Mouse (Mus musculus) limb, embryonic 14.5 days (tissue): Measurements from ENCODE around the gene Cdh22. TPM values are rescaled to one million over a fixed set of nuclear protein-coding genes. Genes with fewer than 3 reads are reported as not detected.

Source experiments
- ATAC-seq: fragments of 200-750 bp; cut with Nextera tagmentation; 2 replicates; pipeline ENCODE4 v1.8.0; 2017; ENCODE audit warnings: low read depth, moderate number of reproducible peaks, moderate TSS enrichment; ENCODE audit not compliant: low FRiP score
- DNase-seq: peaks from one replicate; pipeline ENCODE4 v3.0.0-alpha.2; 2015; ENCODE audit warnings: low spot score
- H3K27ac ChIP-seq: fragments of 300-500 bp; sonication (generic); replicated peaks from 2 replicates; pipeline ENCODE4 v1.5.1; 2014; ENCODE audit warnings: low read depth, mild to moderate bottlenecking, low read length, moderate library complexity, mixed read lengths
- H3K27me3 ChIP-seq: fragments of 300-500 bp; sonication (generic); 2 replicates; pipeline ENCODE4 v1.6.1; 2014; ENCODE audit warnings: low read length, mixed read lengths; ENCODE audit not compliant: control insufficient read depth, insufficient read depth
- H3K36me3 ChIP-seq: fragments of 300-500 bp; sonication (generic); 2 replicates; pipeline ENCODE4 v1.6.1; 2014; ENCODE audit warnings: mild to moderate bottlenecking, low read length, moderate library complexity, mixed read lengths; ENCODE audit not compliant: control insufficient read depth, insufficient read depth
- H3K4me1 ChIP-seq: fragments of 300-500 bp; sonication (generic); 2 replicates; pipeline ENCODE4 v1.6.1; 2014; ENCODE audit warnings: antibody characterized with exemption, low read length, mixed read lengths; ENCODE audit not compliant: control insufficient read depth, insufficient read depth
- H3K4me2 ChIP-seq: fragments of 300-500 bp; sonication (generic); replicated peaks from 2 replicates; pipeline ENCODE4 v1.6.1; 2014; ENCODE audit warnings: low read depth, mild to moderate bottlenecking, low read length, moderate library complexity; ENCODE audit not compliant: severe bottlenecking
- H3K4me3 ChIP-seq: fragments of 300-500 bp; sonication (generic); replicated peaks from 2 replicates; pipeline ENCODE4 v1.5.1; 2014; ENCODE audit warnings: low read length
- H3K9ac ChIP-seq: fragments of 300-500 bp; sonication (generic); 2 replicates; pipeline ENCODE4 v1.6.1; 2014; ENCODE audit warnings: mild to moderate bottlenecking, low read depth, low read length, moderate library complexity; ENCODE audit not compliant: severe bottlenecking
- H3K9me3 ChIP-seq: fragments of 300-500 bp; sonication (generic); 2 replicates; pipeline ENCODE4 v1.6.1; 2016; ENCODE audit warnings: low read length; ENCODE audit not compliant: control insufficient read depth
- POLR2A ChIP-seq: fragments of 200-500 bp; IDR thresholded peaks from 2 replicates; pipeline ENCODE4 v1.8.0; 2012; ENCODE audit warnings: inconsistent platforms, mild to moderate bottlenecking, moderate library complexity, borderline replicate concordance; ENCODE audit not compliant: insufficient read depth, insufficient read length; ENCODE audit errors: extremely low read depth
- WGBS: fragments of 180-500 bp; shearing (Covaris S2); extraction: QIAGEN DNeasy Blood & Tissue Kit; methylation state at CpG from one replicate; pipeline ENCODE4 v1.1.7; 2014; 5-methylcytosine and 5-hydroxymethylcytosine counted together
- polyA plus RNA-seq, 2 experiments: library from polyadenylated mRNA; depleted of rRNA in 1 of 2; stranded (reverse) in 1 of 2; unstranded in 1 of 2; fragments of >200 nt; fragmentation: Nextera tagmentation in 1 of 2; extraction: Ambion mirVana in 1 of 2; gene quantifications; 2 replicates each; pipeline versions ENCODE4 v1.2.1 to v1.2.3; 2012 to 2014

The Cdh22 gene
- polyA plus RNA-seq, 2 experiments: 0.30 to 0.40 TPM

DNA sequence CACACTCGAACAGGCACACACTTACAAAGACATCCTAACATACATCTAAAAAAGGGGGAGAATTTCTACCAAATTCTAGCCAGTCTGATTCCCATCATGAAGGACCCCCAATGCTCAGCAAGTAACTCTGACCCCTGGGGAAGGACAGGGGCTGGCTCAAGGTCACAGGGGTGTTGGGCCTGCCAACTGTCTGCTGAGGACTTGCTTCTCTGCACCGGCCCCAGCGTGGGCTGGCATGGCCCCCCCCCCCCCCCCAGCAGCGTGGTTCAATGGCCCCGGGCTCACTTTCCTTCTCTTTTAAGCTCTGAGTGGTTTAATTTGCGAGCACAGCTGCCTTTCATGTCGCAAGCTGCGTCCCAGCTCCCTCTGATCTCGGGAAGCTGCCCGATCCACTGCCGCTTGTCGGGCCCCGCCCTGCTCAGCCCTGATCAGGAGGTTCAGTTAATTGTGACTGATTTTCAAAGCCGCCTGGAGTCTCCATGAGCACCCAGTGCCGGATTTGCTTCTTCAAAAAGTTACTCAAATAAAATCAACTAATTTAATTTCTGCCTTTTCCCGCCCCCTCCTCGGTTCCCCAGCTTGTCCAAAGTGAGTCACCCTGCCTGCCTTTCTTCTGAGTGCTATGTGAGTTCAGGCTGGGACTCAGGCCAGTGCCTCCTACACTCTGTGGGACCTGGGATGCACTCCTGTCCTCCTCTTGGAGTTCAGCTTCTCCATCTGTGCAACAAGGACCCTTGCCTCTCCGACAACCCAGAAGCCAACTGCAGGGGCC is 67.8 kb downstream of the Cdh22 start:
- Histone ChIP-seq H3K36me3 (no peaks in the 10 kb centered on the region), H3K4me1 (no peaks in the 10 kb centered on the region), H3K9ac (no peak overlapping the region), H3K27ac (no peak overlapping the region), H3K27me3 (peaks cover 23% of the 10 kb centered on the region), H3K4me3 (no peak overlapping the region), H3K9me3 (no peaks in the 10 kb centered on the region), H3K4me2 (no peak overlapping the region)
- ATAC-seq (no peak), DNase-seq (no peak)
- TF ChIP-seq POLR2A: no peak
- WGBS: 5% methylated on average over 17 of the region's 18 CpGs

DNA sequence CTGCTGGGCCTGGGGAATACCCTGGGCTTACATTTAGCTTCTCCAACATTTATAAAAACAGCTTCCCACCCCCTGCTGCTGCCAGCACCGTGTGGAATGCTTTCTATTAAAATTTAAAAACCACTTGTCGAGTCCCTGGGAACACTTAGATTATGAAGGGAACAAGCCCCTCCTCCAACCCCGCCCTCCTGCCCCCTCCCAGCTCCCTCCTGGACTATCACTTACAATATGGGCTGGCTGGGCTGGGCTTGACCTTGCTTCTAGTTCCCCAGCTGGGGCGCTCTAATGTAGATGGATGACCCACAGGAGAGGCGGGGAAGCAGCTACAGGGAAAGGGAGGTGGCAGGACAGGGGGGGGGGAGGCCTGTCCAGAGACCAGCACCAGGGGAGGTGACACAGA is 72.4 kb downstream of the Cdh22 start:
- no peak for TF ChIP-seq POLR2A
- no peak overlapping the region for H3K9ac ChIP-seq
- H3K9me3 ChIP-seq: no peaks in the 10 kb centered on the region
- H3K4me3 ChIP-seq: no peak overlapping the region
- DNase-seq (no peak), ATAC-seq (no peak)
- WGBS: 9% methylated on average over 5 of the region's 5 CpGs
- H3K4me2 ChIP-seq: no peak overlapping the region
- H3K4me1 ChIP-seq: no peaks in the 10 kb centered on the region
- H3K36me3 ChIP-seq: no peaks in the 10 kb centered on the region
- H3K27me3 ChIP-seq: peaks cover 15% of the 10 kb centered on the region; the same call in 1 of the 2 replicates
- no peak overlapping the region for H3K27ac ChIP-seq

DNA sequence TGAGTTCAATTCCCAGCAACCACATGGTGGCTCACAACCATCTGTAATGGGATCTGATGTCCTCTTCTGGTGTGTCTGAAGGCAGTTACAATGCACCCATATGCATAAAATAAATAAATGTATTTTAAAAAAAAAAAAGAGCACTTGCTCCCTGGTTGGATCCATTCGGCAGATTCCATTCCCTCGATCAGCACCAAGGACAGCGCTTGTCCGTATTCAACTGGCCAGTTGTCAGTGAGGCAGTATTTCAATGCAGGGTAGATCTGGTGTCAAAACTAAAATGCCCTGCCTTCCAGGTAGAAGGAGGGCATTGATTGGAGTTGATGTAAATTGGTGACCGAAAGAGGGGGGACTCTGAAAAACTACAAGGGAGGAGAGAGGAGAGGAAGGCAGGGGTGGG is 74.2 kb downstream of the Cdh22 start:
- no peaks in the 10 kb centered on the region for H3K9me3 ChIP-seq
- H3K36me3 ChIP-seq: no peaks in the 10 kb centered on the region
- ATAC-seq (no peak), DNase-seq (peak; percentile 73)
- no peaks in the 10 kb centered on the region for H3K4me1 ChIP-seq
- no peak overlapping the region for H3K4me2 ChIP-seq
- TF ChIP-seq POLR2A: no peak
- 16% methylated on average over 5 of the region's 5 CpGs for WGBS
- H3K27ac ChIP-seq: no peak overlapping the region
- no peak overlapping the region for H3K4me3 ChIP-seq
- no peak overlapping the region for H3K9ac ChIP-seq
- H3K27me3 ChIP-seq: peaks cover 4% of the 10 kb centered on the region

DNA sequence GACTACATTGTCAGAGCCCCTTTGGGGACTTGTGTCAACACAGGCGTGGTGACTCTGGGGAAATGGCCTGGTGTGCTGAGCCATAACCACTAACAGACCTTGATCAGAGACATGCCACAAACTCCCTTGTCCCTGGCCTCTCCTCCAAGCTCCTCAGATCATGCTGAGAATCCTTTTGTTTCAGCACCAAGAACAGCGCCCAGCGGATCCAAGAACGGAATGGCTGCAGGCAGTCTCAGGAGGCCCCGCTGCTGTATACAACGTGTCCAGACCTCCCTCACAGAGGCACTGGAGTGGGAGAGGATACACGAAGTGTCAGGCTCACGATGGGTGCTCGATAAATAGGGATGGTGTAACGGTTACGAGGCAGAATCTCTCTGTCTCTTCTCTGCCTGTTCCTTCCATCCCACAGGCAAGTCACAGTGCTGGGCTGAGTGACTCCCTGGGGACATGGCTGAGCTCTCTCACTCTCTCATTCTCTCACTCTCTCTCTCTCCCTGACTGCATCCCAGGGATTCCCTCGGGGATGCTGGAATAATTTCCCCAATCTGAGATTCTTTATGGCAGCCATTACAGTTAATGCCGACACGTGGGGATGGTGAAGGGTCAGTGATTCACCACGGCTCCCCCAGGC is 75.5 kb downstream of the Cdh22 start:
- no peaks in the 10 kb centered on the region for H3K4me1 ChIP-seq
- no peak overlapping the region for H3K27ac ChIP-seq
- no peaks in the 10 kb centered on the region for H3K36me3 ChIP-seq
- H3K27me3 ChIP-seq: no peaks in the 10 kb centered on the region; the same call in 1 of the 2 replicates
- no peak overlapping the region for H3K4me3 ChIP-seq
- 19% methylated on average over 15 of the region's 15 CpGs for WGBS
- H3K9ac ChIP-seq: no peak overlapping the region
- DNase-seq (peak; percentile 81), ATAC-seq (no peak)
- H3K4me2 ChIP-seq: no peak overlapping the region
- TF ChIP-seq POLR2A: no peak
- no peaks in the 10 kb centered on the region for H3K9me3 ChIP-seq

DNA sequence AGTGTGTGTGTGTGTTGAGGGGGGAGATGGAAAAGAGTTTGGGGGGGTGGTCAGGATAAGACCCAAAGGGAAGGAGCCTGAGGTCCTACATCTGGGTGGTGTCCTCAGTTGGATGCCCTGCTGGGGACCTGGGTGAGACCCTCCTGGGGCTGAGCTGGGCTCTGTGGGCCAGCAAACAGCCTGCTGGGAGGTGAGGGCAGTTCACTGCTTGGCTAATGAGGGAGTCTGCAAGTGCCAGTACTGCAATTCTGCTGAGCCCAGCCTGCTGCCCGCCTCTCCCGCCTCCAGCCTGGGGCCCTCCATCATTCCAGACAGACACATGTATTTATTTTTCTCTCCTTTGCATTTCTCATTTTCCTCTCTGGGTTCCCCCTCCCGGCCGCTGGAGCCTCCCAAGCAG is 76.3 kb downstream of the Cdh22 start:
- 55% methylated on average over 4 of the region's 4 CpGs for WGBS
- ATAC-seq (no peak), DNase-seq (no peak)
- no peak overlapping the region for H3K9ac ChIP-seq
- H3K4me3 ChIP-seq: no peak overlapping the region
- H3K36me3 ChIP-seq: no peaks in the 10 kb centered on the region
- H3K9me3 ChIP-seq: no peaks in the 10 kb centered on the region
- H3K4me2 ChIP-seq: no peak overlapping the region
- no peaks in the 10 kb centered on the region; the same call in 1 of the 2 replicates for H3K27me3 ChIP-seq
- H3K27ac ChIP-seq: no peak overlapping the region
- no peaks in the 10 kb centered on the region for H3K4me1 ChIP-seq
- TF ChIP-seq POLR2A: no peak
